Mouse (Mus musculus): ENCODE data around the gene Lmntd1.

DNA sequence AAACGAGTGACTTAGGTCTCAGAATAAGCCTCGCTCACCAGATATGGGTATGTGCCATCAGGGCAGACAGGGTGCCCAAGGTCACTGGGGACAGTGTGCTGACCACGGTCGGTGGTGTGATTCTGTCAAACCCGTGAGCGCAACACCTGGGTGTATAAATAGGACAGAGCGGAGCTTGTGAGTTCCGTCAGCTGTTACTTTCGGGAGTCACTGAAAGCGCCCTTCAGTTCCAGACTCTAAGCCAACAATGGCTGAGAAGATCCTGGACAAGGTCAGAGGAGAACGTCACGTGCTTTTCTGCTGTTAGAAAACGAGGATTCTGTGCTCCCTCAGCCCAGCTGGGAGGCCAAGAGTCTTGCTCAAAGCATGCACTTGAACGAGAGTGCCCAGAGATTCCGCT, 157.1 kb downstream of the Lmntd1 start:
- TF ChIP-seq CTCF (IDR thresholded peaks at IDR 0.05; ENCODE audit: borderline replicate concordance, insufficient read depth, low read length) = no peak
- no peak for TF ChIP-seq POLR2A (IDR thresholded peaks at IDR 0.05; ENCODE audit: low read depth, low read length)

Data from embryonic fibroblast, embryonic 13.5 days (primary cell).